Mouse (Mus musculus): Measurements from ENCODE around the gene Ifnl2. TPM values are rescaled to one million over a fixed set of nuclear protein-coding genes. Genes with fewer than 3 reads are reported as not detected.

Gene Ifnl2
- polyA plus RNA-seq, 1 experiment from 2014 or later, result not detected

GRCm38 (mm10) chr7:28482854-28483253 lies 27.4 kb downstream of the Ifnl2 start:
- Histone ChIP-seq H3K9me3 (replicated peaks; ENCODE audit: control insufficient read depth, low read length) (no peaks in the 10 kb centered on the region), H3K9ac (ENCODE audit: low read depth, low read length) (no peak overlapping the region), H3K4me2 (no peak overlapping the region), H3K4me1 (ENCODE audit: control insufficient read depth, insufficient read depth, low read length) (no peaks in the 10 kb centered on the region), H3K36me3 (ENCODE audit: control insufficient read depth, insufficient read depth, low read length) (no peaks in the 10 kb centered on the region), H3K27ac (ENCODE audit: low read depth, low read length) (no peak overlapping the region), H3K27me3 (ENCODE audit: control insufficient read depth, insufficient read depth, low read length) (peaks cover 4% of the 10 kb centered on the region; the same call in 1 of the 2 replicates), H3K4me3 (ENCODE audit: low read depth, low read length) (no peak overlapping the region)
- ATAC-seq (replicated peaks; ENCODE audit: insufficient number of reproducible peaks, low FRiP score, low TSS enrichment), result no peak
- 81% methylated on average over 11 of the region's 11 CpGs for WGBS (ENCODE audit: insufficient replicate concordance)

- H3K4me2 ChIP-seq, result no peak overlapping the region
- H3K4me3 ChIP-seq (ENCODE audit: low read depth, low read length), result no peak overlapping the region
- H3K36me3 ChIP-seq (ENCODE audit: control insufficient read depth, insufficient read depth, low read length), result no peaks in the 10 kb centered on the region
- no peaks in the 10 kb centered on the region; the same call in 1 of the 2 replicates for H3K27me3 ChIP-seq (ENCODE audit: control insufficient read depth, insufficient read depth, low read length)
- WGBS (ENCODE audit: insufficient replicate concordance), result 8% methylated on average over 8 of the region's 8 CpGs
- H3K9ac ChIP-seq (ENCODE audit: low read depth, low read length), result no peak overlapping the region
- ATAC-seq (replicated peaks; ENCODE audit: insufficient number of reproducible peaks, low FRiP score, low TSS enrichment), result no peak
- H3K27ac ChIP-seq (ENCODE audit: low read depth, low read length), result no peak overlapping the region
- no peaks in the 10 kb centered on the region for H3K4me1 ChIP-seq (ENCODE audit: control insufficient read depth, insufficient read depth, low read length)
- H3K9me3 ChIP-seq (replicated peaks; ENCODE audit: control insufficient read depth, low read length), result no peaks in the 10 kb centered on the region
Measured at GRCm38 (mm10) chr7:28478854-28479253, 31.4 kb downstream of the Ifnl2 start.

- Histone ChIP-seq H3K27me3 (ENCODE audit: control insufficient read depth, insufficient read depth, low read length) (no peaks in the 10 kb centered on the region; the same call in 1 of the 2 replicates), H3K36me3 (ENCODE audit: control insufficient read depth, insufficient read depth, low read length) (no peaks in the 10 kb centered on the region), H3K4me1 (ENCODE audit: control insufficient read depth, insufficient read depth, low read length) (no peaks in the 10 kb centered on the region), H3K4me3 (ENCODE audit: low read depth, low read length) (no peak overlapping the region), H3K9ac (ENCODE audit: low read depth, low read length) (no peak overlapping the region), H3K27ac (ENCODE audit: low read depth, low read length) (no peak overlapping the region), H3K9me3 (replicated peaks; ENCODE audit: control insufficient read depth, low read length) (no peaks in the 10 kb centered on the region), H3K4me2 (no peak overlapping the region)
- whole genome bisulfite sequencing (ENCODE audit: insufficient replicate concordance), result 76% methylated on average over 5 of the region's 5 CpGs
- peak; percentile 42; the same call in 1 of the 2 replicates for ATAC-seq (replicated peaks; ENCODE audit: insufficient number of reproducible peaks, low FRiP score, low TSS enrichment)
Measured at GRCm38 (mm10) chr7:28477363-28477762, 32.9 kb downstream of the Ifnl2 start.

GRCm38 (mm10) chr7:28476191-28476590 lies 34.1 kb downstream of the Ifnl2 start:
- ATAC-seq (replicated peaks; ENCODE audit: insufficient number of reproducible peaks, low FRiP score, low TSS enrichment), result no peak
- Histone ChIP-seq H3K9me3 (replicated peaks; ENCODE audit: control insufficient read depth, low read length) (no peaks in the 10 kb centered on the region), H3K27ac (ENCODE audit: low read depth, low read length) (no peak overlapping the region), H3K27me3 (ENCODE audit: control insufficient read depth, insufficient read depth, low read length) (no peaks in the 10 kb centered on the region; the same call in 1 of the 2 replicates), H3K36me3 (ENCODE audit: control insufficient read depth, insufficient read depth, low read length) (no peaks in the 10 kb centered on the region), H3K9ac (ENCODE audit: low read depth, low read length) (no peak overlapping the region), H3K4me3 (ENCODE audit: low read depth, low read length) (no peak overlapping the region), H3K4me1 (ENCODE audit: control insufficient read depth, insufficient read depth, low read length) (peaks cover 4% of the 10 kb centered on the region), H3K4me2 (no peak overlapping the region)
- WGBS (ENCODE audit: insufficient replicate concordance), result 78% methylated on average over 6 of the region's 6 CpGs

- Histone ChIP-seq H3K4me2 (peak overlapping the region; percentile 93), H3K27me3 (ENCODE audit: control insufficient read depth, insufficient read depth, low read length) (peaks cover 27% of the 10 kb centered on the region), H3K4me1 (ENCODE audit: control insufficient read depth, insufficient read depth, low read length) (peaks cover 20% of the 10 kb centered on the region), H3K4me3 (ENCODE audit: low read depth, low read length) (peak overlapping the region; percentile 59), H3K36me3 (ENCODE audit: control insufficient read depth, insufficient read depth, low read length) (no peaks in the 10 kb centered on the region), H3K9me3 (replicated peaks; ENCODE audit: control insufficient read depth, low read length) (no peaks in the 10 kb centered on the region), H3K27ac (ENCODE audit: low read depth, low read length) (no peak overlapping the region), H3K9ac (ENCODE audit: low read depth, low read length) (peak overlapping the region; percentile 77)
- ATAC-seq (replicated peaks; ENCODE audit: insufficient number of reproducible peaks, low FRiP score, low TSS enrichment), result peak; percentile 71
- 2% methylated on average over 60 of the region's 63 CpGs for WGBS (ENCODE audit: insufficient replicate concordance)
Measured at GRCm38 (mm10) chr7:28467213-28467751, 43.0 kb downstream of the Ifnl2 start.

DNA sequence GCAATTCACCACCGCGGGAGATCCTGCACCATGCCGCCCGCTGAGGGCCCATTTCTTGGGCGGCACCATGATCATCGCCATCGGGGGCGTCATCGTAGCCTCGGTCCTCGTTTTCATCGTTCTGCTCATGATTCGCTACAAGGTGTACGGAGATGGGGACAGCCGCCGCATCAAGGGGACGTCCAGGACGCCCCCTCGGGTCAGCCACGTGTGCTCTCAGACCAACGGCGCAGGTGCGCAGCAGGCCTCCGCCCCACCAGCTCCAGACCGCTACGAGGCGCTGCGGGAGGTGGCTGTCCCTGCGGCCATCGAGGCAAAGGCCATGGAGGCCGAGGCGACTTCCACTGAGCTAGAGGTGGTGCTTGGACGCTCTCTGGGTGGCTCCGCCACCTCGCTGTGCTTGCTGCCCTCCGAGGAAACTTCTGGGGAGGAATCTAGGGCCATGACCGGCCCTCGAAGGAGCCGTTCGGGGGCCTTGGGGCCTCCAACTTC lies 43.5 kb downstream of the Ifnl2 start:
- 0 out of 2 replicates have a peak, but pooled peaks have one; percentile 4 for ATAC-seq (replicated peaks; ENCODE audit: insufficient number of reproducible peaks, low FRiP score, low TSS enrichment)
- H3K4me2 ChIP-seq, result peak overlapping the region; percentile 93
- no peaks in the 10 kb centered on the region for H3K9me3 ChIP-seq (replicated peaks; ENCODE audit: control insufficient read depth, low read length)
- no peak overlapping the region for H3K27ac ChIP-seq (ENCODE audit: low read depth, low read length)
- H3K9ac ChIP-seq (ENCODE audit: low read depth, low read length), result peak overlapping the region; percentile 77
- H3K27me3 ChIP-seq (ENCODE audit: control insufficient read depth, insufficient read depth, low read length), result peaks cover 27% of the 10 kb centered on the region
- 11% methylated on average over 40 of the region's 40 CpGs for WGBS (ENCODE audit: insufficient replicate concordance)
- no peaks in the 10 kb centered on the region for H3K36me3 ChIP-seq (ENCODE audit: control insufficient read depth, insufficient read depth, low read length)
- H3K4me1 ChIP-seq (ENCODE audit: control insufficient read depth, insufficient read depth, low read length), result peaks cover 20% of the 10 kb centered on the region
- peak overlapping the region; percentile 59 for H3K4me3 ChIP-seq (ENCODE audit: low read depth, low read length)

- Histone ChIP-seq H3K36me3 (ENCODE audit: control insufficient read depth, insufficient read depth, low read length) (no peaks in the 10 kb centered on the region; the same call in 1 of the 2 replicates), H3K27me3 (ENCODE audit: control insufficient read depth, insufficient read depth, low read length) (peaks cover 27% of the 10 kb centered on the region), H3K4me3 (ENCODE audit: low read depth, low read length) (no peak overlapping the region), H3K27ac (ENCODE audit: low read depth, low read length) (no peak overlapping the region), H3K9ac (ENCODE audit: low read depth, low read length) (no peak overlapping the region), H3K9me3 (replicated peaks; ENCODE audit: control insufficient read depth, low read length) (no peaks in the 10 kb centered on the region), H3K4me1 (ENCODE audit: control insufficient read depth, insufficient read depth, low read length) (peaks cover 11% of the 10 kb centered on the region; the same call in 1 of the 2 replicates), H3K4me2 (peak overlapping the region; percentile 4; the same call in 1 of the 2 replicates)
- ATAC-seq (replicated peaks; ENCODE audit: insufficient number of reproducible peaks, low FRiP score, low TSS enrichment), result no peak
- 57% methylated on average over 10 of the region's 10 CpGs for WGBS (ENCODE audit: insufficient replicate concordance)
Measured at GRCm38 (mm10) chr7:28464416-28465212, 45.6 kb downstream of the Ifnl2 start.

DNA sequence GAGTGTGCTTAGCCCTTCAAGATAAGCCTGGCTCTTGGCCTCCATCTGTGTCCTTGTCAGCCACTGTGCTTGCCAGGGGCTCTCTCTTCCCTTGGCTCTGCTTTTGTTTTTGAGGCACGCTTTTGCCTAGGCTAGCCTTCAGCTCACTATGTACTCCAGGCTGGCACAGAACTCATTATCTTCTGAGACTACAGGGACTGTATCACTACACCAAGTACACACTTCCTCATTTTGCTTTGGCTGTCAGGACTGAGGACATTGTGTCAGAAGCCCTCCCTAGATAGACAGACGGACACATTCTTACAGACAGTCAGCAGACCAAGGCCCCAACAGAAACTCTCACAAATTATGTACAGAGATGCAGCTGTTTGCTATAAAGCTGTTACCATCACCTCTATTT lies 47.5 kb downstream of the Ifnl2 start:
- Histone ChIP-seq H3K9ac (ENCODE audit: low read depth, low read length) (no peak overlapping the region), H3K9me3 (replicated peaks; ENCODE audit: control insufficient read depth, low read length) (no peaks in the 10 kb centered on the region), H3K27ac (ENCODE audit: low read depth, low read length) (no peak overlapping the region), H3K4me1 (ENCODE audit: control insufficient read depth, insufficient read depth, low read length) (peaks cover 11% of the 10 kb centered on the region; the same call in 1 of the 2 replicates), H3K4me2 (no peak overlapping the region), H3K36me3 (ENCODE audit: control insufficient read depth, insufficient read depth, low read length) (no peaks in the 10 kb centered on the region; the same call in 1 of the 2 replicates), H3K4me3 (ENCODE audit: low read depth, low read length) (no peak overlapping the region), H3K27me3 (ENCODE audit: control insufficient read depth, insufficient read depth, low read length) (peaks cover 17% of the 10 kb centered on the region)
- WGBS (ENCODE audit: insufficient replicate concordance), result 85% methylated on average over 2 of the region's 2 CpGs
- ATAC-seq (replicated peaks; ENCODE audit: insufficient number of reproducible peaks, low FRiP score, low TSS enrichment), result no peak
